Mouse (Mus musculus) lung, adult 2 months (tissue): Measurements from ENCODE around the gene Nefh.

Experiments
- CTCF ChIP-seq: fragments of 200-500 bp; IDR thresholded peaks from 2 replicates; pipeline ENCODE4 v1.5.1; 2011; ENCODE audit warnings: mild to moderate bottlenecking, low read length, control low read depth; ENCODE audit not compliant: insufficient read depth
- POLR2A ChIP-seq: fragments of 200-500 bp; IDR thresholded peaks from 2 replicates; pipeline ENCODE4 v1.6.1; 2011; ENCODE audit warnings: low read depth, mild to moderate bottlenecking, control low read depth, low read length, borderline replicate concordance; ENCODE audit errors: extremely low read depth

GRCm38 (mm10) chr11:4936243-4936642, 11.6 kb downstream of the Nefh start:
- TF ChIP-seq CTCF = no peak
- no peak for TF ChIP-seq POLR2A
